Mouse (Mus musculus) gastrocnemius, adult 2 months (tissue): ENCODE data around the gene Ccnt1. TPM values are rescaled to one million over a fixed set of nuclear protein-coding genes. Genes with fewer than 3 reads are reported as not detected.
A peak's percentile ranks its signal among the peaks of the same experiment; 100 is the strongest.

Source experiments
- DNase-seq: peaks from one replicate; pipeline ENCODE4 v3.0.0; 2022
- H3K27ac ChIP-seq: fragments of 200-600 bp; 2 replicates; pipeline ENCODE4 v1.8.1; 2022; ENCODE audit warnings: mild to moderate bottlenecking
- H3K4me3 ChIP-seq: fragments of 200-600 bp; 2 replicates; pipeline ENCODE4 v1.8.1; 2022; ENCODE audit warnings: mild to moderate bottlenecking, moderate library complexity
- CTCF ChIP-seq: fragments of 200-600 bp; IDR thresholded peaks from 2 replicates; pipeline ENCODE4 v1.8.1; 2022; ENCODE audit warnings: antibody characterized with exemption, mild to moderate bottlenecking, moderate library complexity
- intact Hi-C: fragments of 180-260 bp; cut with DNase I; formaldehyde crosslinking; loops from one replicate; pipeline ENCODE4 v1.15.1; 2025
- long read RNA-seq, 2 experiments: library from polyadenylated mRNA; stranded (forward); transcript quantifications; one replicate each; pipeline ENCODE4 v2.0.0; 2021
- total RNA-seq, 2 experiments: library from RNA; stranded (reverse); gene quantifications; 2 replicates each; pipeline ENCODE4 v1.2.3; 2021

The Ccnt1 gene
- 10 to 100 TPM; 20.4 to 20.5 TPM for total RNA-seq
- long read RNA-seq, experiment 1, partial matches to known transcripts: 1 of 3 reads
- long read RNA-seq, experiment 1, other reads (novel, unspliced or antisense): 1 of 3 reads
- long read RNA-seq, experiment 2, partial matches to known transcripts: 0 of 4 reads
- long read RNA-seq, experiment 2, other reads (novel, unspliced or antisense): 2 of 4 reads

DNA sequence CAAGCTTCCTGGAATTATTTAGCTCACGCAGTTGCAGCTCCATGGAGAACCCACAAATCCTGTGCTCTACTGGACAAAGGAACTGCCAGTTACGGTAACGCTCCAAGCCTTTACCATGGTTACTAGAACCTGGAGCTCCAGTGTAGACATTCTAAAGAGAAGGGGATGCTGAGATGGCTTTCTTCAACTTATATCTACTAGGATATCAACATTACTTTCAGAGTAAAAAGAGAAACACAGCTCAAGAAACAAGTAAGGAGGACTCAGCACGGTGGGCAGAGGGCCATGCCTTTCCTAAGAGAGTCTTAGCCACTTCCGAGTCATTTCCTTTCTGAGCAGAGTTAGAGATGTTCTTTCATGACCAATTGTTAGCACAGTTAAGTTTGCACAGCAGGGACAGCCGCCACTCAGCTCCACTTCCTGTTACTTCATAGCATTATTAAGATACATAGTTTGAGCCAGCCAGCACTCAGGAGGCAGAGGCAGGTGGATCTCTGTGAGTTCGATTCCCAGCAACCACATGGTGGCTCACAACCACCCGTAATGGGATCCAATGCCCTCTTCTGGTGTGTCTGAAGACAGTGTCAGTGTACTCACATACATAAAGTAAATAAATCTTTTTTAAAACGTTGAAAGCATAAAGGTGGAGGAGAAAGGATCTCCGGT lies at the start of gene Ccnt1, which contains the start of gene 4930415O20Rik:
Ccnt1 (minus strand) TSS at position 51 of the 666 bp plus-strand sequence.
4930415O20Rik (plus strand) TSS at position 132 of the 666 bp plus-strand sequence.
- no peak for TF ChIP-seq CTCF
- H3K27ac ChIP-seq: no peak within 1 kb of the TSS
- no peak within 1 kb of the TSS for H3K4me3 ChIP-seq
- intact Hi-C loops: no loop called here
- no peak for DNase-seq

DNA sequence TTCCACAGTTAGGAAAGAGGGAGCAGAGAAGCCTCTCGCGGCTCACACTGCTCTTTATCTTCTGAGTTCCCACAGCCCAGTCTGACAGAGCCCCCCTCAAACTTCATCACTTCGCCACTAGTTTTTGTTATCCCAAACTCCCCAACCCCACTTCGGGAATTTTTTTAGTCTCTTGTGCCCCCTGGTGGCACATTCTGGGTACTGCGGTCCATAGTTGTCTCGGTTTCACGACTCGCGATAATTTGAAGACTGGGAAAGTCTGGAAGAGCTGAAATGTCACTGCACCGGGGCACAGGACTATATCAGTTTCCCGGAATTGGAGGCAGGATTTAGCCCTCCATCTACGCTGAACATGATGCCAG lies 46.4 kb upstream of the Ccnt1 start:
- TF ChIP-seq CTCF: peak; percentile 96
- H3K4me3 ChIP-seq: peak overlapping the region; percentile 42

DNA sequence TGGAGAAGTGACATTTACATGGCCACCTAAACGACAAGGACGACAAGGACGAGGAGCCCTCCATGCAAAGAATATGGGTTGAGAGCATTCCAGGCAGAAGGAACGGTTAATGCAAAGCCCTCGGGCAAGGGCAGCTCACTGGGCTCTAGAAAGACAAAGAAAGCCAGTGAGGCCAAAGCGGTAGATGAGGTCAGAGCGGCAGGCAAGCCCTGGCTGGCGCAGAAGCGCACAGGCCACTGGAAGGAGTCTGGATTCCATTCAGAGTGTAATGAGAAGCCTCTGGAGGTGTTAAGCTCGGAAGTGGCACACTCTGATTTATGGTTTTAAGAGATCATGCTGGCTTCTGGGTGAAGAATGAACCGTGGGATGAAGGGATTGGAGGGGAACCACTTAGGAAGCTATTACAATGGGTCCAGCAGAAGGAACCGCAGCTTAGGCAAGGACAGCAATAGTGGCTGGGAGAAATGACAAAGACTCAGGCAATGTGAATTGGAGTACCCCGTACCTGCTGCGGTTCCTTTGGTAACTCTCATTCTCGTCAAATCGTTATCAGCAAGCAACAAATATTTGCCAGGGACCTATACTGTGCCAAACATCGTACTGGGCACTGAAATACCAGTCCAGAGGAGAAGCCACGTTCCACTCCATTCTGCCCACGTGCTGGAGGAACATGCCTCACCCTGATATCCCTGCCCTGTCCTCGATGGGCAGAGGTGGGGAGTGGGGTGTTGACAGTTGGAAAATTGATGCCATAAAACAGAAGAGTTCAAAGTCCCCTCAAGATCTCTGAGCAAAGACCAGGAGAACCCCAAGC lies 45.8 kb upstream of the Ccnt1 start:
- intact Hi-C loops: loop anchor here (1.0 to 2.0 kb wide), 2 partner anchors 36 to 106 kb away; no protein-coding TSS in a partner anchor
- H3K27ac ChIP-seq: peak overlapping the region; percentile 51
- peak overlapping the region; percentile 42 for H3K4me3 ChIP-seq
- TF ChIP-seq CTCF: no peak
- peak; percentile 72 for DNase-seq

More for the DNA sequence above, 46.4 kb upstream of the Ccnt1 start:
- intact Hi-C loops: loop anchor here (1.0 to 2.0 kb wide), 2 partner anchors 37 to 106 kb away; no protein-coding TSS in a partner anchor
- H3K27ac ChIP-seq: peak overlapping the region; percentile 31
- DNase-seq: peak; percentile 81

DNA sequence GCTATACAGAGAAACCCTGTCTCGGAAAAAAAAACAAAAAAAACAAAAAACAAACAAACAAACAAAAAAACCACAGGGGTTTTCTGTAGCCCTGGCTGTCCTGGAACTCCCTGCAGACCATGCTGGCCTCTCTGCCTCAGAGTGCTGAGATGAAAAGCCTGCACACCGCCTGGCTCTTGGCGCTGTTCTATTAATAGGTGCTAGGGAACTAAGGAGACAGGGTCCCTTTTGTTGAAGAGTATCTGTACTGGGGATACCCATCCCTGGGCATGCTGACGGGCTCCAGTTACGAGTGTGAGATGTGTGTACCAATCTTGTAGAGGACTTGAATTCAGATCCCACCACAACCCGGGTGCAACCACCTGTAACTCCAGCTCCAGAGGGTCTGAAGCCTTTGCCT lies 45.0 kb upstream of the Ccnt1 start:
- intact Hi-C loops: loop anchor here (2.0 kb wide), 1 partner anchor 105 kb away; no protein-coding TSS in a partner anchor
- no peak for DNase-seq
- TF ChIP-seq CTCF: no peak
- H3K27ac ChIP-seq: peak overlapping the region; percentile 51; the same call in 1 of the 2 replicates
- H3K4me3 ChIP-seq: no peak overlapping the region

DNA sequence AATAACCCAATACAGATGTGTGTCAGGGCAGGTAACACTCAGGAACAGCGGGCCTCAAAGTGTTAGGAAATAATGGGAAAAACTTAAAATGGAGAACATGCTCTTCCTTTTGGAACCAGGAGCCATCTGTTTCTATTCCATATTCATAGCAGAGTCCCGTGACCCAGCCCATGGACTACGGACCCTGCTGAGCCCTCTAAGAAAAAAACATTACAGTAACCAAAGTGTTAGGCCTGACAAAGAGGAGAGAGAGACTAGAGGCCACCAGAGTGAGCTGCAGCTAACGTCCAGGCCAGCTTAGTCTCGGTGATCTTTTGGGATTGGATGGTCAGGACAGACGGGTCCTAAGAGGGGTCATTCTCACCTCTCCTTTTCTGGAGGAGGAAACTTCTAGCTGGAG lies 44.2 kb upstream of the Ccnt1 start:
- no peak for TF ChIP-seq CTCF
- no peak for DNase-seq
- intact Hi-C loops: no loop called here
- Histone ChIP-seq H3K27ac (no peak overlapping the region), H3K4me3 (no peak overlapping the region)

DNA sequence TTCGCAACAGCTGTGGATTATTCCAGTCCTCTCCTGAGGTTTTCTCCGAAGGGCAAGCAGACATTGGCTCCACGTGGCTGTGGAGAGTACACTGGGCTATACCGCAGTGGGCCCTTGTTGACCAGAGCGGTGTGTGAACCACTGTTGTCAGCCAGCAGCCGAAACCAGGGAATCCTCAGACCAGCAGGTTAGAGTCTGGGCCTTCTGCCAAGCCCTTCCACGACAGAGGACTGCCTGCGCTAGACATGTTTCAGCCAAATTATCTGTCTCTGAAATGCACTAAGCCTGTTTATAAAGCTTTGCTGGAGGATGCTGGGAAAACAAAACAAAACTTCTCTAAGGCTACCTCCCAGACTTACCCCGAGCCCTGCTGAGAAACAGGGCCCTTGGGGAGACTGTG lies 43.8 kb upstream of the Ccnt1 start:
- H3K27ac ChIP-seq: no peak overlapping the region
- no peak overlapping the region for H3K4me3 ChIP-seq
- intact Hi-C loops: no loop called here
- DNase-seq: peak; percentile 63
- TF ChIP-seq CTCF: no peak

DNA sequence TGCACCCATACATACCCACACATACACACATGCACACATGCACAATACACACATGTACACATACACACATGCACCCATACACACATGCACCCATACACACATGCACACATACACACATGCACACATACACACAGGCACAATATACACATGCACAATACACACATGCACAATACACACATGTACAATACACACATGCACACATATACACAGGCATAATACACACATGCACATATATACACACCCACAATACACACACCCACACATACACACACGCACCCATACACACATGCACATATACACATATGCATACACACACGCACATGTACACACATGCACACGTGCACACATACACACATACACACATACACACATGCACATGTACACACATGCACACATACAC lies 41.5 kb upstream of the Ccnt1 start:
- Histone ChIP-seq H3K4me3 (no peak overlapping the region), H3K27ac (no peak overlapping the region)
- intact Hi-C loops: no loop called here
- TF ChIP-seq CTCF: no peak
- no peak for DNase-seq

DNA sequence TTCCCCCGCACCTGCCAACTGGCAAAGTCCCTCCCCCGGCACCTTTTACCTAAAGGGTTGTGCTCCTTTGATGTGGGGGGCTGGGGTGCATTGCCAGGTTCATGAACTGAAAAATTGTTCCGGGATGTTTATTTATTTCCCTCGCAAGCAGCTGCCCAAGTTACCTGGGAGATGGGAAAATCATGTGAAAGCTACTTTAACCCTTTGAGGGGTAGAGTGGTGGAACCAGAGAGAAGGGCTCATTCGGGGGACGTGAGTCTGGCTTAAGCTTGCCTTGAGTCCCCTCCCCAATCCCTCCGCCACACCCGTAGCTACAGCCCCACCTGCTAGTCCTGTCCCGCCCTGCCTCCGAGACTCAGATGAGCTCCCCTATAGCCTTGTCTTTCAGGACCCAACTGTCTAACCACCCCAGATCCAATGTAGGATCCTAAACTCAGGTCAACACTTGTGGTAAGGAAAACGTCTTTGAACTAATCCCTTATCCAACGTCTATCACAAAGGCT lies 39.5 kb upstream of the Ccnt1 start:
- Histone ChIP-seq H3K4me3 (peak overlapping the region; percentile 97), H3K27ac (peak overlapping the region; percentile 90)
- no peak for DNase-seq
- intact Hi-C loops: no loop called here
- no peak for TF ChIP-seq CTCF

DNA sequence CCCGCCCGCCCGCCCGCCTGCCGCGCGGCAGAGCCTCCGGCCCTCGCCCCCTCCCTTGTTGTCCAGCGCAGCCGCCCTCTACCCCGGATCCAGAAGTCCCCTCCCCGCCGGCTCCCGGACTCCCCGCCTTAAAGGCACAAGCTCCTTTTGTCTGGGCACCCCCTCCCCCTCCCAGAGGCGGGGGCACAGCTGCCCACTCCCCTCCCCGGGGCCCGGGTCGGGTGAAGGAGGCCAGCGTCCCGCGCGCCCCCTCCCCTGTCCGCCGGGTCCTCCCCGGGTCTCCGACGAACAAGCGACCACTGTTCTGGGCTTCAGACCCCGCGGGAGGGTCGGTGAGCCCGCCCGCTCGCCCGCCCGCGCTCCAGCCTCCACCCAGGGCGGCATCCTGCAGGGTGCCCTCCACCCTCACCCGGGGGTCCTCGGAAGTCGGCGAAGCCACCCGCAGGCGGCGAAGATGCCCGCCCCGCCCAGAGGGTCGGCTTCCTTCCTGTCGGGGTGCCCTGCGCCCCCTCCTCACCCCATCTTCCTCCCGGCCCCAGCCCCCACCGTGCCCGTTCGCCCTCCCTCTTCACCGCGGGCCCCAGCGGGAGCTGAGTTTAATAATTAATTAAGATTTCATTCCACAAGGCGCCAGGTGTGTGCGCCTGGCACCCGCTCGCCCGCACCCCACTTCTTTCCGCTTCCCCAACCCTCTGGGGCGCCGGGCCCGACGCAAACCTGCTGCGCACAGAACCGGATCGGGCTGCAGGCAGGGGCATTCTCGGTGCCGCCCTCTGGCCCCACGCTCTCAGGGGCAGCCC lies 38.8 kb upstream of the Ccnt1 start, which contains the start of gene Adcy6:
Adcy6 (minus strand) TSS at position 746 of the 800 bp plus-strand sequence.
- H3K27ac ChIP-seq: peak within 1 kb of the TSS; percentile 90
- intact Hi-C loops: no loop called here

DNA sequence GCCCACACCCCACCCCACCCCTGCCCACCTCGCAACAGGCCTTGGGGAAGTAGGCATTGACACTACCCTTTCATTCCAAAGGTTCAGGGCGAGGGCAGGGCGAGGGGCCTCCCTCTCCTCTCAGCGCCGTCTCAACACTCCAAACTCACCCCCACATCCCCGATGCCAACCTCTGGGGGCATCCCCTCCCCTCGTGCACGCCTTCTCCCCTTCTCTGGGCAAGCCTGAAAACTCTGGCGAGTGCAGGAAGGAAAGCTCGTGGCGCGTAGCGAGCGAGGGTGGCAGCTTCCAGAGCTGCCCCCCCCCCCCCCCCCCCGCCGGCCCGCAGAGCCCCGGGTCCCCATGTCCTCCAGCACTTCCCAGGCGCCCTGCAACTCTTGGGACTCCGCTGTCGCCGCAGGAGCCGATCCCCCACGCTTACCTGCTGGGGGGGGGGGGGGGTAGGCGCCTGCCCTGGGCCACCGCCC lies 38.1 kb upstream of the Ccnt1 start:
- intact Hi-C loops: no loop called here
- peak; percentile 59 for DNase-seq
- no peak for TF ChIP-seq CTCF
- Histone ChIP-seq H3K27ac (peak overlapping the region; percentile 90), H3K4me3 (peak overlapping the region; percentile 97)

More for the DNA sequence above, 38.8 kb upstream of the Ccnt1 start, which contains the start of gene Adcy6:
- peak; percentile 86 for DNase-seq
- TF ChIP-seq CTCF: no peak
- H3K4me3 ChIP-seq: peak within 1 kb of the TSS; percentile 97

DNA sequence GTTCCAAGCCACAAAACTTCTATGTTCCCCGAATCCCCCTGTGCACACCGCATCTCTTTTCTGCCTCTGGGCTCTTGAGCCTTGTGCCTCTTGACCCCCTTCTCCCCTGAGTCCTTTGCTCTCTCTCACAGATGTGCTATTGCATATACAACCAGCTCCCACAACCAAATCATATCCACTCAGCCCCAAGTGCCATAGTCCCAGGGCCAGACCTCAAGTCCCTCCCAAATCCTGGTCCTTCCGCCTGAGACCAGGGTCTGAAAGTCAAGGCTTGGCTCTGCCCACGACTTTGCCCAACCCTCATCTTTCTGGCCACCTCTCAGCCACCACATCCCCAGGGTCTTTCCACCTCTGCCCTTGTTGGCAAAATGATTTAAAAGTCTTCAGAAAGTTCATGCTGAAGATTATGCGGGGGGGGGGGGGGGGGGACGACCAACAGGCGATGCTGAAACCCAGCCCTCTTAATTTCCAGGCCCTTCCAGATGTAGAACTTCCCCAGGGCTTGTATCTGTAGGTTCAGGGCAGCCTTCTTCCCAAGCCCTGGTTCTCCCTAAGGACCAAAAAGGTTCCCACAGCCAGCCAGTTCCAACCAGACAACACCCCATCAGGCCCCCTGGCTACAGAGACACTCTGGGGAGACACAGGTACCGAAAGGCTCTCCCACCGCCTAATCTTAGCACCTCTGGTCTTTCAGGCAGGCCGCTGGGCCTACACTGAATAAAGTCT lies 37.5 kb upstream of the Ccnt1 start:
- Histone ChIP-seq H3K27ac (peak overlapping the region; percentile 90), H3K4me3 (peak overlapping the region; percentile 97)
- no peak for TF ChIP-seq CTCF
- intact Hi-C loops: no loop called here
- DNase-seq: peak; percentile 26
